Mouse (Mus musculus): ENCODE results near the gene Pax4. TPM values are rescaled to one million over a fixed set of nuclear protein-coding genes. Genes with fewer than 3 reads are reported as not detected.

Pax4 gene
- total and polyA plus RNA-seq, 2 experiments: not detected

DNA sequence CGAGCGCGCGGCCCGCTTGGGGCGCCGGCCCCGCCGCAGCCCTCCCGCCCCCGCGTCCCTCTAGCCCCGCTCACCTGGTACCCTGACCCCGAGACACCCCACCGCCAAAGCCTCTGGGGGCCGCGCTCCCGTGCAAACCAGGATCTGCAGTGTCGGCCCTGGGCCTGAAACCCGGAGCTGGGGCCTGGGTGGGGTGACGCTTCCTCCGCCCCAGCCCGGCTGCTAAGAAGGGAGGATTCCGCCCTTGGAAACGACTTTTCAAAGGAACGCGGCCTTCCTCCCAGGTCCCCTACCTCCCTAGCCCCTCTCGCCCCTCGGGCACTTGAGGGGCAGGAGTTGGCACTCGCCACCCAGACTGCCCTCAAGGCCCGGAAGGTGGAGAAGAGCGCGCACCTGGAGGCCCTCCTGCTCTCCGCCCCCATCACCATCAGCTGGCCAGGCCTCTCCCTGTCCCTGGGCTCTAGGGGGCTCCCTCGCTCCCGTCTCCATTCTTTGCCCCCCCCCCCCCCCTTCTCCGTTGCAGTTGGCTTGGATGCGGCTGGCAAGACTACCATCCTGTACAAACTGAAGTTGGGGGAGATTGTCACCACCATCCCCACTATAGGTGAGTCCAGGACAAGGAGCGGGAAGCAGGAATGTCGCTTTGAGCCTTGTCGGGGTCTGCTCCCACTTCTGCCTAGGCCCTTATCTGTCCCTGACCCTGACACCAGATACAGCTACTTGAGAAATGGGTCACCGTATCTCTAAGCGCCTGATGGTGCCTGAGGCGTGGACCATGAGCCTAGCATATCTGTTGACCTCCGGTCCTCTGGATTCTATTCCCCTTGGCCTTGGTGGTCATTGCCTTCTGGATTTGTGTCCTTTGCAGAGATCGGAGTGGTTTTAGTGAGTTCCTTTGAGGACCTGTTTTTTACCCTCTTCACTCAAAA is 25.1 kb downstream of the Pax4 start:
- TF ChIP-seq POLR2A (IDR thresholded peaks at IDR 0.05; ENCODE audit: extremely low read depth, insufficient read depth, low read length) (0 out of 2 replicates have a peak, but pooled peaks have one; percentile 10), CTCF (IDR thresholded peaks at IDR 0.05; ENCODE audit: low read depth, low read length) (peak; percentile 26; the same call in 1 of the 2 replicates)

DNA sequence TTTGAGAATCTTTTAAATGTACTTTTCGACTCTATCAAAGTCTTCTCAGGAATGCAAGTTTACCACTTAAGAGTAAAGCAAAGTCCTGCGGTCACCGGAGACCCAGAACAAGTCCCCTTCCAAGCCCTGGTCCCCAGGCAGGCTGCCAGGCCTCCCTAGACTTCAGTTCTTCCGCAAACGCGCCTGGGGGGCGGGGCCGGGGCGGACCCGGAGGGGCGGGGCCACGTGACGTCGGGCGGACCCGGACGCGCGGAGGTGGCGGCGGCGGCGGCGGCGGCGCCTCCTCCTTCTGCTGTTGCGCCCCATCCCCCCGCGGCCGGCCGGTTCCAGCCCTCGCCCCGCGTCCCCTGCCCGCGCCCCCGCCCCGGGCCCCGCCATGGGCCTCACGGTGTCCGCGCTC is 25.8 kb downstream of the Pax4 start, which contains the start of gene Arf5:
TSS of gene Arf5 (plus strand) at position 248 of the 400 bp plus-strand sequence.
- peak; percentile 59 for DNase-seq (ENCODE audit: extremely low read depth, low read depth, low spot score)
- under 1% methylated on average over 40 of the region's 42 CpGs for WGBS
- peaks cover 24% of the 10 kb centered on the region for H3K4me1 ChIP-seq (ENCODE audit: control insufficient read depth, insufficient read depth, low read length)
- H3K27me3 ChIP-seq (ENCODE audit: control insufficient read depth, insufficient read depth, low read length): no peaks in the 10 kb centered on the region
- H3K27ac ChIP-seq (replicated peaks; ENCODE audit: insufficient read depth, low read depth, low read length): peak within 1 kb of the TSS; percentile 89
- peaks cover 16% of the 10 kb centered on the region; the same call in 1 of the 2 replicates for H3K79me2 ChIP-seq (ENCODE audit: control insufficient read depth, insufficient read depth, low read length)
- H3K36me3 ChIP-seq (ENCODE audit: control insufficient read depth, insufficient read depth, low read length): 0 out of 2 replicates have a peak, but pooled peaks cover 4% of the 10 kb centered on the region
- TF ChIP-seq POLR2A (IDR thresholded peaks at IDR 0.05; ENCODE audit: extremely low read depth, insufficient read depth, low read length) (peak; percentile 30; the same call in 1 of the 2 replicates), CTCF (IDR thresholded peaks at IDR 0.05; ENCODE audit: low read depth, low read length) (no peak)
- H3K4me3 ChIP-seq (ENCODE audit: insufficient read depth, low read depth, low read length): peak within 1 kb of the TSS; percentile 97
- peak within 1 kb of the TSS; percentile 99 for H3K9ac ChIP-seq (ENCODE audit: low read depth, low read length)

More for the DNA sequence above, 25.1 kb downstream of the Pax4 start:
- Histone ChIP-seq H3K27me3 (ENCODE audit: control insufficient read depth, insufficient read depth, low read length) (no peaks in the 10 kb centered on the region), H3K4me1 (ENCODE audit: control insufficient read depth, insufficient read depth, low read length) (peaks cover 19% of the 10 kb centered on the region), H3K27ac (replicated peaks; ENCODE audit: insufficient read depth, low read depth, low read length) (peak overlapping the region; percentile 89), H3K4me3 (ENCODE audit: insufficient read depth, low read depth, low read length) (peak overlapping the region; percentile 97), H3K36me3 (ENCODE audit: control insufficient read depth, insufficient read depth, low read length) (0 out of 2 replicates have a peak, but pooled peaks cover 2% of the 10 kb centered on the region), H3K9ac (ENCODE audit: low read depth, low read length) (peak overlapping the region; percentile 99), H3K79me2 (ENCODE audit: control insufficient read depth, insufficient read depth, low read length) (peaks cover 16% of the 10 kb centered on the region; the same call in 1 of the 2 replicates)
- DNase-seq (ENCODE audit: extremely low read depth, low read depth, low spot score): peak; percentile 55
- 3% methylated on average over 46 of the region's 46 CpGs for WGBS

DNA sequence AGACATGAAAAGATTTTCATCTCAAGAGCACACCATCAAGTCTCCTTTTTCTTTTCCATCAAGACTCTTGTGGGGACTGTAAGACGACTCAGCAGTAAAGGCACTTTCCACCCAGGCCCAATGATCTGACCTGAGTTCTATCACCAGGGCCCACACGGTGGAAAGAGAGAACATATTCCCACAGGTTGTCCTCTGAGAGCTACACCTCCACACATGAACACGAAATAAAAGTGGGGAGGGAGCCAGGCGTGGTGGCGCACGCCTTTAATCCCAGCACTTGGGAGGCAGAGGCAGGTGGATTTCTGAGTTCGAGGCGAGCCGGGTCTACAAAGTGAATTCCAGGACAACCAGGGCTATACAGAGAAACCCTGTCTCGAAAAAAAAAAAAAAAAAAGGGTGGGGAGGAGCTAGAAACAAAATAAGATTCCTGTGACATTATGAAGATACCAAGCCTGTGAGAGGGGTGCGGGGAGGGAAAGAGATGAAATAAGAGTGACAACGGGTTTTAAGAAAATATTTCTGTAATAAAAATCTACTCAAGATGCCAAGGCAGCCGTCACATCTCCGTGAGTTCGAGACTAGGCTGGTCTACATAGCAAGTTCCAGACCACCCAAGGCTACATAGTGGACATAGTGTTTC is 26.4 kb downstream of the Pax4 start:
- TF ChIP-seq POLR2A (IDR thresholded peaks at IDR 0.05; ENCODE audit: extremely low read depth, insufficient read depth, low read length): no peak
- TF ChIP-seq CTCF (IDR thresholded peaks at IDR 0.05; ENCODE audit: low read depth, low read length): no peak
- H3K27ac ChIP-seq (replicated peaks; ENCODE audit: insufficient read depth, low read depth, low read length): peak overlapping the region; percentile 52
- H3K4me1 ChIP-seq (ENCODE audit: control insufficient read depth, insufficient read depth, low read length): peaks cover 29% of the 10 kb centered on the region
- no peak overlapping the region for H3K4me3 ChIP-seq (ENCODE audit: insufficient read depth, low read depth, low read length)
- peaks cover 7% of the 10 kb centered on the region; the same call in 1 of the 2 replicates for H3K36me3 ChIP-seq (ENCODE audit: control insufficient read depth, insufficient read depth, low read length)
- H3K9ac ChIP-seq (ENCODE audit: low read depth, low read length): no peak overlapping the region
- 61% methylated on average over 15 of the region's 15 CpGs for WGBS
- no peaks in the 10 kb centered on the region for H3K27me3 ChIP-seq (ENCODE audit: control insufficient read depth, insufficient read depth, low read length)
- peaks cover 20% of the 10 kb centered on the region; the same call in 1 of the 2 replicates for H3K79me2 ChIP-seq (ENCODE audit: control insufficient read depth, insufficient read depth, low read length)
- DNase-seq (ENCODE audit: extremely low read depth, low read depth, low spot score): no peak

DNA sequence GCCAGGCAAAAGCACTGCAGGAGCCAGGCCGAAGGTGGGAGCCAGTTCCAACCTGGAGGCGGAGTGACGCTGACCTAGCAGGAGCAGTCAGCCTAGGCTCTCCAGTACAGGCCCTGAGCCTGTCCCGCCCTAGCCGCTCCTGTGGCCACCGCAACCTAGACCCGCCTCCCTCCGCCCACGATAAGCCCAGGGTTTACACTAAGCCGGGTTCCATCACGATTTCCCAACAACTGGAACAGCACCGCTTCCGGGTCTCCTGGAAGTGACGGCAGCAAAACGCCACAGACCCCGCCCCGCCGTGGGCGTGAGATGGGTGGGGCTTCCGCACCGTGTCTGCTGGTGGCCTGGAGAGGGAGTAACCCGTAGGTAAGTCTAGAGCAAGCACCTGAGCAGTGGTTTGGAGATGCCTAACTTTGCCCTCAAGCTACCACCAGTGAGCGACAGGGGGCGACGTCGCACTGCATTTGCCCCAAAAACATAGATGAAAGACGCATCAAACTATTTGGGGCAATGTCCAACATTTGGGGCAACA is 27.6 kb downstream of the Pax4 start:
- H3K4me3 ChIP-seq (ENCODE audit: insufficient read depth, low read depth, low read length): peak overlapping the region; percentile 66
- H3K4me1 ChIP-seq (ENCODE audit: control insufficient read depth, insufficient read depth, low read length): peaks cover 37% of the 10 kb centered on the region
- H3K27me3 ChIP-seq (ENCODE audit: control insufficient read depth, insufficient read depth, low read length): no peaks in the 10 kb centered on the region
- 0% methylated on average over 27 of the region's 27 CpGs for WGBS
- peaks cover 9% of the 10 kb centered on the region for H3K36me3 ChIP-seq (ENCODE audit: control insufficient read depth, insufficient read depth, low read length)
- H3K27ac ChIP-seq (replicated peaks; ENCODE audit: insufficient read depth, low read depth, low read length): peak overlapping the region; percentile 72
- TF ChIP-seq POLR2A (IDR thresholded peaks at IDR 0.05; ENCODE audit: extremely low read depth, insufficient read depth, low read length) (peak; percentile 84), CTCF (IDR thresholded peaks at IDR 0.05; ENCODE audit: low read depth, low read length) (peak; percentile 96)
- H3K79me2 ChIP-seq (ENCODE audit: control insufficient read depth, insufficient read depth, low read length): peaks cover 20% of the 10 kb centered on the region; the same call in 1 of the 2 replicates
- DNase-seq (ENCODE audit: extremely low read depth, low read depth, low spot score): peak; percentile 97
- peak overlapping the region; percentile 81 for H3K9ac ChIP-seq (ENCODE audit: low read depth, low read length)

DNA sequence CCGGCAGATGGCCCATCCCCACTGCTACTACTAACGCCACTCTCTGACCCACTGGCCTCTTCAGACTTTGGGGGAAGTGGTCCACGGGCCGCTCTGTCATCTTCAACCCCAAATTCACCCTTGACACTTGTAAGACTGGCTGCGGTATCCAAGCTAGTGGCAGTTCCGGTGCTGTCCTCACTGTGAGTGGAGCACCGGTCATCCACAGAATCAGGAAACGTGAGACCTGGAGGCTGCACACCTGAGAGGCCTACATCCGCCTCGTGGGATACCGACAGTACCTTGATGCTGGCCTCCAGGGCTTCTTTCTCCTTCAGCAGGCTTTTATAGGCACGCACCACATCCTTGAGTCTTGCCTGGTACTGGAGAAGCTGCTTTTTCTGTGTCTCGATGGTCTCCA is 28.3 kb downstream of the Pax4 start:
- peaks cover 20% of the 10 kb centered on the region; the same call in 1 of the 2 replicates for H3K79me2 ChIP-seq (ENCODE audit: control insufficient read depth, insufficient read depth, low read length)
- no peaks in the 10 kb centered on the region for H3K27me3 ChIP-seq (ENCODE audit: control insufficient read depth, insufficient read depth, low read length)
- peaks cover 9% of the 10 kb centered on the region for H3K36me3 ChIP-seq (ENCODE audit: control insufficient read depth, insufficient read depth, low read length)
- peak; percentile 28 for DNase-seq (ENCODE audit: extremely low read depth, low read depth, low spot score)
- WGBS: 4% methylated on average over 13 of the region's 13 CpGs
- peak overlapping the region; percentile 81 for H3K9ac ChIP-seq (ENCODE audit: low read depth, low read length)
- H3K4me1 ChIP-seq (ENCODE audit: control insufficient read depth, insufficient read depth, low read length): peaks cover 37% of the 10 kb centered on the region
- peak overlapping the region; percentile 66 for H3K4me3 ChIP-seq (ENCODE audit: insufficient read depth, low read depth, low read length)
- peak overlapping the region; percentile 72 for H3K27ac ChIP-seq (replicated peaks; ENCODE audit: insufficient read depth, low read depth, low read length)
- TF ChIP-seq POLR2A (IDR thresholded peaks at IDR 0.05; ENCODE audit: extremely low read depth, insufficient read depth, low read length) (no peak), CTCF (IDR thresholded peaks at IDR 0.05; ENCODE audit: low read depth, low read length) (no peak)

Measured in liver, adult 2 months (tissue).